Mouse (Mus musculus) heart, postnatal 0 days (tissue): ENCODE data around the gene Nsun5. TPM values are rescaled to one million over a fixed set of nuclear protein-coding genes. Genes with fewer than 3 reads are reported as not detected.

ENCODE experiments used
- ATAC-seq: fragments of 200-750 bp; cut with Nextera tagmentation; 2 replicates; pipeline ENCODE4 v1.8.0; 2017; ENCODE audit warnings: low read depth, moderate number of reproducible peaks, moderate library complexity; ENCODE audit not compliant: insufficient read depth
- DNase-seq: peaks from one replicate; pipeline ENCODE4 v3.0.0-alpha.2; 2016; ENCODE audit warnings: low spot score
- H3K27ac ChIP-seq: fragments of 300-500 bp; sonication (generic); 2 replicates; pipeline ENCODE4 v1.5.1; 2014; ENCODE audit warnings: low read depth, mild to moderate bottlenecking
- H3K27me3 ChIP-seq: fragments of 300-500 bp; sonication (generic); 2 replicates; pipeline ENCODE4 v1.6.1; 2014; ENCODE audit warnings: low read length, mixed read lengths; ENCODE audit not compliant: control insufficient read depth, insufficient read depth
- H3K36me3 ChIP-seq: fragments of 300-500 bp; sonication (generic); replicated peaks from 2 replicates; pipeline ENCODE4 v1.6.1; 2014; ENCODE audit warnings: low read length, mixed read lengths; ENCODE audit not compliant: control insufficient read depth, insufficient read depth
- H3K4me1 ChIP-seq: fragments of 300-500 bp; sonication (generic); 2 replicates; pipeline ENCODE4 v1.6.1; 2014; ENCODE audit warnings: antibody characterized with exemption; ENCODE audit not compliant: control insufficient read depth, insufficient read depth
- H3K4me2 ChIP-seq: fragments of 300-500 bp; sonication (generic); 2 replicates; pipeline ENCODE4 v1.6.1; 2014; ENCODE audit warnings: low read depth, mild to moderate bottlenecking, low read length, moderate library complexity
- H3K4me3 ChIP-seq: fragments of 300-500 bp; sonication (generic); 2 replicates; pipeline ENCODE4 v1.5.1; 2014; ENCODE audit warnings: low read depth, low read length
- H3K9ac ChIP-seq: fragments of 300-500 bp; sonication (generic); replicated peaks from 2 replicates; pipeline ENCODE4 v1.6.1; 2014; ENCODE audit warnings: low read depth, low read length, mixed read lengths
- H3K9me3 ChIP-seq: fragments of 300-500 bp; sonication (generic); replicated peaks from 2 replicates; pipeline ENCODE4 v1.6.1; 2016; ENCODE audit warnings: low read length; ENCODE audit not compliant: control insufficient read depth
- CTCF ChIP-seq: IDR thresholded peaks from 2 replicates; pipeline ENCODE4 v1.5.1; 2016; ENCODE audit warnings: antibody characterized with exemption, control low read depth, low read depth
- EP300 ChIP-seq: IDR thresholded peaks from 2 replicates; pipeline ENCODE4 v1.6.1; 2016; ENCODE audit warnings: antibody characterized with exemption, low read depth
- WGBS: fragments of 180-500 bp; shearing (Covaris S2); extraction: QIAGEN DNeasy Blood & Tissue Kit; methylation state at CpG from one replicate; pipeline ENCODE4 v1.1.7; 2014; 5-methylcytosine and 5-hydroxymethylcytosine counted together
- polyA plus RNA-seq: library from polyadenylated mRNA; unstranded; fragments of >200 nt; fragmentation: Nextera tagmentation; extraction: Ambion mirVana; gene quantifications from 2 replicates; pipeline ENCODE4 v1.2.1, GENCODE M21; 2015
- total RNA-seq: library from RNA; depleted of rRNA; stranded (reverse); fragments of >200 nt; gene quantifications from 2 replicates; pipeline ENCODE4 v1.2.3, GENCODE M21; 2014; ENCODE audit warnings: low replicate concordance

The Nsun5 gene
- total and polyA plus RNA-seq, 2 experiments from 2014 or later: 8.7 to 13.1 TPM

GRCm38 (mm10) chr5:135383771-135384170, 14.0 kb downstream of the Nsun5 start:
- 78% methylated on average over 10 of the region's 10 CpGs for WGBS
- Histone ChIP-seq H3K36me3 (peaks cover 97% of the 10 kb centered on the region), H3K27me3 (no peaks in the 10 kb centered on the region), H3K27ac (no peak overlapping the region), H3K9ac (no peak overlapping the region), H3K4me2 (no peak overlapping the region), H3K4me1 (no peaks in the 10 kb centered on the region), H3K9me3 (no peaks in the 10 kb centered on the region), H3K4me3 (no peak overlapping the region)
- TF ChIP-seq CTCF (no peak), EP300 (no peak)
- ATAC-seq (no peak), DNase-seq (no peak)

DNA sequence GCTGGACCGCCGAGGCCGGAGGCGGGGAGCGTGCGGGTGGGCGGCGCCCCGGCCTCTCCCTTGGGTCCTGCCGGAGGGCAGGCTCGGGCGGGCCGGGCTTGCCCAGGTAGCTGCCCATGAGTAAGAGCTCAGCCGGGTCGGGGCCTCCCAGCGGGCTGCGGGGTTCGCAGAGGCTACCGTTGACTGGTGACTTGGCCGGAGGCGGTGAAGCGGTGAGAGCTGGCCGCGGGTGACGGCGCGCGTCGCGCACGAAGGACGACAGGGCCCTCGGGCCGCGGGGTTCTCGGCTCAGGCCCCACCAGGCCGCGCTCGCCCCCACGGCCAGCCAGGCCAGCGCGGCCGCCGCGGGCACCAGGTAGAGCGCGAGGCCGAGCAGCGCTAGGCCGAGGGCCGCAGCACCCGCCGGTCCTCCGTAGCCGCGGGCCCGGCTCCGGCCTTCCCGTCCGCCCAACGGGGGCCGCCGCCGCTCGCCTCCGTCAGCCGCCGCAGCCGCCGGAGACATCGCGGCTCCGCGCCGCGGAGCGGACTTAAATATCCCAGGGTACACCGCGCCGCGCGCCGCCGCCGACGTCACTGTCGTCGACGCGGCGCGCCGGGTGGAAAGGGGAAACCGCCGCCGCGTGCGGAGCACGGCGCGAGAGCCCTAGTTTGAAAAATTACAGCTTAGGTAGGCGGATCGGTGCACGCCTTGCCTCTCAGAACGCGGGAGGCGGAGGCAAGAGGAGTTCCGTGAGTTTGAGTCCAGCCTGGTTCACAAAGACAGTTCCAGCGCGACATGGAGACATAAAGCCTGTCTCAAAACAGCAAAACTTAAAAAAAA, 24.5 kb downstream of the Nsun5 start, which contains the start of gene Pom121:
Gene Pom121, minus strand, starts transcription at position 543 of the 820 bp plus-strand sequence.
- peaks cover 11% of the 10 kb centered on the region for H3K4me1 ChIP-seq
- no peaks in the 10 kb centered on the region for H3K9me3 ChIP-seq
- WGBS: under 1% methylated on average over 87 of the region's 110 CpGs
- no peak for TF ChIP-seq CTCF
- 0 out of 2 replicates have a peak, but pooled peaks have one; percentile 37 for TF ChIP-seq EP300
- H3K36me3 ChIP-seq: peaks cover 30% of the 10 kb centered on the region
- peak within 1 kb of the TSS; percentile 99 for H3K9ac ChIP-seq
- H3K27me3 ChIP-seq: no peaks in the 10 kb centered on the region
- ATAC-seq: peak; percentile 93
- peak within 1 kb of the TSS; percentile 96 for H3K4me3 ChIP-seq
- peak; percentile 84 for DNase-seq
- H3K4me2 ChIP-seq: peak within 1 kb of the TSS; percentile 87
- H3K27ac ChIP-seq: peak within 1 kb of the TSS; percentile 89

- Histone ChIP-seq H3K4me2 (no peak overlapping the region), H3K9me3 (no peaks in the 10 kb centered on the region), H3K36me3 (peaks cover 15% of the 10 kb centered on the region), H3K4me3 (no peak overlapping the region), H3K9ac (no peak overlapping the region), H3K27ac (no peak overlapping the region), H3K4me1 (peaks cover 11% of the 10 kb centered on the region), H3K27me3 (no peaks in the 10 kb centered on the region)
- TF ChIP-seq CTCF (peak; percentile 59), EP300 (no peak)
- DNase-seq (peak; percentile 50), ATAC-seq (no peak)
- 43% methylated on average over 5 of the region's 5 CpGs for WGBS
Observed at GRCm38 (mm10) chr5:135395826-135396225, 26.1 kb downstream of the Nsun5 start.

GRCm38 (mm10) chr5:135399382-135399781, 29.6 kb downstream of the Nsun5 start:
- TF ChIP-seq EP300 (no peak), CTCF (no peak)
- Histone ChIP-seq H3K36me3 (no peaks in the 10 kb centered on the region), H3K9me3 (no peaks in the 10 kb centered on the region), H3K4me3 (no peak overlapping the region), H3K27me3 (no peaks in the 10 kb centered on the region), H3K4me2 (no peak overlapping the region), H3K9ac (no peak overlapping the region), H3K4me1 (0 out of 2 replicates have a peak, but pooled peaks cover 4% of the 10 kb centered on the region), H3K27ac (no peak overlapping the region)
- WGBS: 36% methylated on average over 6 of the region's 6 CpGs
- no peak for ATAC-seq
- peak; percentile 17 for DNase-seq

- no peak overlapping the region for H3K4me3 ChIP-seq
- no peak overlapping the region for H3K9ac ChIP-seq
- TF ChIP-seq EP300 (no peak), CTCF (peak; percentile 96)
- H3K27me3 ChIP-seq: no peaks in the 10 kb centered on the region
- no peak overlapping the region for H3K4me2 ChIP-seq
- no peaks in the 10 kb centered on the region for H3K9me3 ChIP-seq
- H3K27ac ChIP-seq: no peak overlapping the region
- WGBS: 10% methylated on average over 2 of the region's 2 CpGs
- DNase-seq (peak; percentile 73), ATAC-seq (peak; percentile 71)
- no peaks in the 10 kb centered on the region for H3K36me3 ChIP-seq
- no peaks in the 10 kb centered on the region for H3K4me1 ChIP-seq
Observed at GRCm38 (mm10) chr5:135400244-135400643, 30.5 kb downstream of the Nsun5 start.
